Mouse (Mus musculus) layer of hippocampus, postnatal 10 days (tissue): Measurements from ENCODE around the gene 2310030G06Rik. TPM values are rescaled to one million over a fixed set of nuclear protein-coding genes. Genes with fewer than 3 reads are reported as not detected.

Experiments used
- DNase-seq, 2 experiments: peaks; one replicate each; pipeline ENCODE4 v3.0.0; 2021; ENCODE audit warnings: low spot score in 2 of 2
- total RNA-seq, 2 experiments: library from RNA; stranded (reverse); gene quantifications; 2 replicates each; pipeline ENCODE4 v1.2.3; 2021

2310030G06Rik gene
- total RNA-seq, 2 experiments from 2014 or later, result 1.3 to 1.8 TPM

DNA sequence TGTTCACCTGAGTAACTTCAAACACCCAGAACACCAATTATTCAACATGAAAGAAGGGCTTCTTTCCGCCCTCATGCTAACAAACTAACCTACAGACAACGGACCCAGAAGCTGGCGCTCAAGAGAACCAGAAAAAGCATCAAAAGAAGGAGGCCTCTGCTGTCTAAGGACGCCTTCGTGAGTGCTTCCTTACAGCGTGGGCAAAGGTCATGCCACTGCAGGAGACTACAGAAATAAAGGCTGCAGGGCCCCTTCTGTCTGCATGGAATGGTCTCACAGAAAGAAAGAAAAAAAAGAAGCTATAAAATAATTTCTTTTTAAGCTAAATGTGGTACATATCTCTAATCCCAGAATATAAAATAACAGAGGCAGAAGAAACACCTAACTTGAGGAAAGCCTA is 41.4 kb downstream of the 2310030G06Rik start:
- DNase-seq, result no peak

DNA sequence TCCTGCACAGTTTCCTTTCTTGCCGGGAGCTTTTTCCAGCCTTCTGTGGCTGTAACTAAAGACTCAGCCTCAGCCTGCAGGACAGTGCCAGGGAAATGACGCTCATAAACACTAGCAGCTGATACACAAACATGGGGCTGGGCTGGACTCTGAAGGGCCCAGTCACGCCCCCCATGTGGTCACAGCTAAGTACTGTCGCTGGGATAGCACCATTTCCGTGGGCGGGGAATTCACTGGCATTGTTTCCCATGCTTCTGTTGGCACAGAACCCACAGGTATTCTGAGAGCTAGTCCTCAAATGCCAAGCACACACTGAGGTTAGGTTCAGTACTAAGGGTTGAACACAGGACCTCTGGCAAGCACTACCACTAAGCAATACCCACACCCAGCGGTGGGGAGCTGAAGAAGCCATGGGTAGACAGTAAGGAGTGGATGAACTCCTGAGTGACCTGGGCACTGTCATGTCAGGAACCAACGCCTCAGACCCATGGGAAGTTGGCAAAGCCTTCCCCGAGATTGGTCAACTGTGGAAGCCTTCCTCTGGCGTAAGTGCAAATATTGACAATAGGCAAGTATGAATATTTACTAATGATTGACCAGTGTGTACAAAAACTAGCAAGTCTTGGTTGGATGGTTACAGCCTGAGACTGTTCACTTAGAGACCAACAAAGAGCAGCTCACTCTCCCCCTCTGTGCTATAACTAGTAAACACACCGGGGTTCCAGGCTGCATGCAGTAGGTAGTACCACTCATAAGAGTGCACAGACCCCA is 45.2 kb downstream of the 2310030G06Rik start:
- DNase-seq, result peak in 1 of 2 experiments; percentile 28

DNA sequence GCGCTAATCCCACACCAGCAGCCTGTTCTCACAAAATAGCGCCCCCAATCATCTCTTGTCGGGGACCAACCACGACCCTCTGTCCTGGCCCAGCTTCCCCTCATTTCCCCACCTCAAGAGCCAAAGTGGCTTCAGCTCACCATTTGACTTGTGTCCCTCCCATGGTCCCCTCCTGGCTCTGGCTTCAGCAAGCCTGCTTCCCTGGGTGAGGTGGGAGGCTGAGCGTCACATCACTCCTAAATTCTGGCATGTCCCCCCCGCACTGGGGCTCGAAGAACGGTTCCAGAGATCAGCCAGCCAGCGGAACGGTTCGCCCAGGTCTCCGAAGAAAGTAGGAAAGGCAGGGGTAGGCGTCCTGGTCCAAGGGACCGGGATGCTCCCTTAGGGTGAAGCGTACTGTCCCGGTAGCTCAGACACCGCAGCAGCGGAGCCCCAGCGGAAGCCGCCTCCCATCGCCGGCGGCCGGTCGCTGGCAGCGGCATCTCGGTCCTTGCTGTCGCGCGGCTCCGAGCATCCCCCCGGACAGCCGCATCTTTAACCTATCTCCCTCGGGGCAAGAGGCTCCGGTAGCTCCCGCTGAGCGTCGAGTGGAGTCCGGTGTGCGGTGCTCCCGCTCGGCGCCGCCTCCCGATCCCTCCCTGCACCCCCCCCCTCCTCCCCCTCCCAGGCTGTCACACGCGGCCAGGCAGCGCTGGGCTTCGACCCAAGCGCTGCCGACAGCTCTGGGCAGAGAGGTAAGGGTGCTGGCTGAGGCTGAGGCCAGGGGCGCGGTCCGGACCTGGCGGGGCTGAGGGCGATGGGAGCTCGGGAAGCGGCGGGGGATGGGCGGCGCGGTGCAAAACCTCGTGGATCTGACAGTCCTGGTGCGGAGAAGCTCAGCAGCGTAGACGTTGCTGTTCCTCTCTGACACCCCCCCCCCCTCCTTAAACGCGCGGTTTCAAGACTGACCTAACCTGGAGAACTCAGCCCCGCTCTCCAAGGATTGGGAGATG is 47.6 kb downstream of the 2310030G06Rik start:
- peak; percentile 59 to 69 for DNase-seq

DNA sequence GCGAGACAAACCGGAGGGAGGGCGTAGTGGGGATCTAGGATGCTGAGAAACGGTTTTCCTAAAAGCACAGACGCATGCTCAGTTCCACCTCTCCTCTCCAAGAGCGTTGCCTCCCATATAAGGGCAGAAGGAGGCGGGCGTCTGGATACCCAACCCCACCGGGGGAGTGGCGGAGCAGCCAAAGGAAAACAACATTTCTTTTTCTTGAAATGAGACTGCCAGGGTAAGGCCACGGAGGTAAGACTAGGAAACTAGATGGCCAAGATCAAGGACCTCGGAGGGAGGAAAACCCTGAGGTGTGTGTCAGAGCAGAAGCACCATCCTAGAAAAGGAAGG is 48.7 kb downstream of the 2310030G06Rik start:
- DNase-seq, result peak; percentile 62 to 78

DNA sequence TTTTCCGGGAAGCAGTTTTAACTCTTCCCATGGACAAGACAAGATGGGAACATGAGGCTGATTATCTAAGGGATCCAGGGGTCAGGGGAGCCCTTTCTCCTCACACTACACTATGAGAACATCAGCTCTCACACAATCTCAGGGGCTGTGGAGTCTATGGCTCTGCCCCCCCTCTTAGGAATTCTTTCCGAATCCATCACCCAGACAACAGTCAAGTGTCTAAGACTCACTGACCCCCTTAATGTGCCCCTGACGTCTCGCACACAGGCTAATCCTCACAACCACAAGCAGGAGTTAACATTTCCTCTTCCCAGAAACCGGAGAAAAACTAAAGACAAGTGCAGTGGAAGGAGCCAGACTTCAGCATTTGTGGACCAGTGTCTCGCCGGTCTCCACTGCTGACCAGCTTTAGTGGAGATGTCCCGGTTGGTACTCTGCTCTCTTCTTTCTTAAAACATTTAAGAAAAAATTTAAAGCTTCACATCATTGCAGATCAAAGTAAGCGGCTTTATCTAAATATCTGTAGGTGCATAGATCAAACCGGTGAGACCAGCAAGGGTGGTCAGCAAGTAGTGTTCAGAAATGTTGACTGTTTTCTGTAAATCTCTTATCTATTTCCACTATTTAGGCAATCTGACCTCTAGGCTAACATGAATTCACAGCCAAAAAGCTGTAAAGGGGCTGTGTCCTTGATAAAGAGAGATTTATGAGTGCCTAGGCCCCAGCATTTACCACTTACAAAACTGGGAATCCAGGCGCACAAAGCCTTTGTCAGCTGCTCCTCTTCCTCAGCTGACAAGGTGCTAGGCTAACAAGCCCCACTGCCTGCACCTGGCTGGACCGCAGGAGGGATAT is 49.3 kb downstream of the 2310030G06Rik start:
- no peak for DNase-seq

DNA sequence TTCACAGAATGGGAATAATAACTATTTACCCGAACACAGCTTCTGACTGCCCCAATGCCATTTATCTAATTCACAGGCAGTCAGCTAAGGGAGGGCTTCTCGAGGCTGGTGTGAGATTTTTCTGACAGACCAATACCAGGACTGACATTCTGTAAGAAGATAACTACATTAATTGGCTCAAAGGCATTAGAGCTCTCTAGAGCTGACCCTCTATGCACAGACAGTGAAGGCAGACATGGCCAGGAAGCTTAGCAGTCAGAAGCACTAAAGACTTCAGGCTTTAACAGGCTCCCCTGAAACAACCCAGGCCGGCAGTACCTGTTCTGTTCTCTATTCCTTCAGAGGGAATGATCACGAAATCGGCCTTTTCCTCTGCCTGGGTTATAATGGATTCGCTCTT is 51.2 kb downstream of the 2310030G06Rik start:
- no peak for DNase-seq

DNA sequence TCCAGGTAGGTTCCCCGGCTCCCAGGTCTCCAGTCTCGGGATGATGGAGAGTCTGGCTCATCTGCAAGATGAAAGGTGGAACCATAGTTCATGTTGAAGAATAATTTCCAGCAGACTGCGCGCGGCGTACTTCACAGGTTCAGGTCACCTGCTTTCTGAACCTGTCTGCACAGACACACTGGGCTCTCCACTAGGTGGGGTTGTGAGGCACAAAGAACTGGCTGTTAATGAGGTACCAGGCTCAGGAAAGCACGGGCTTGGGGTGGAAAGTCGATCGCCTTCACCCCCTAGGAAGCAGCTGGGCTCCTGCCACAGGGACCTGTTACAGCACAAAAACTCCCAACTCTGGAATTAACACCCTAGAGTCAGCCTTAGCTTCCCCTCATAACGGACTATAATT is 52.7 kb downstream of the 2310030G06Rik start:
- peak; percentile 27 to 45 for DNase-seq

DNA sequence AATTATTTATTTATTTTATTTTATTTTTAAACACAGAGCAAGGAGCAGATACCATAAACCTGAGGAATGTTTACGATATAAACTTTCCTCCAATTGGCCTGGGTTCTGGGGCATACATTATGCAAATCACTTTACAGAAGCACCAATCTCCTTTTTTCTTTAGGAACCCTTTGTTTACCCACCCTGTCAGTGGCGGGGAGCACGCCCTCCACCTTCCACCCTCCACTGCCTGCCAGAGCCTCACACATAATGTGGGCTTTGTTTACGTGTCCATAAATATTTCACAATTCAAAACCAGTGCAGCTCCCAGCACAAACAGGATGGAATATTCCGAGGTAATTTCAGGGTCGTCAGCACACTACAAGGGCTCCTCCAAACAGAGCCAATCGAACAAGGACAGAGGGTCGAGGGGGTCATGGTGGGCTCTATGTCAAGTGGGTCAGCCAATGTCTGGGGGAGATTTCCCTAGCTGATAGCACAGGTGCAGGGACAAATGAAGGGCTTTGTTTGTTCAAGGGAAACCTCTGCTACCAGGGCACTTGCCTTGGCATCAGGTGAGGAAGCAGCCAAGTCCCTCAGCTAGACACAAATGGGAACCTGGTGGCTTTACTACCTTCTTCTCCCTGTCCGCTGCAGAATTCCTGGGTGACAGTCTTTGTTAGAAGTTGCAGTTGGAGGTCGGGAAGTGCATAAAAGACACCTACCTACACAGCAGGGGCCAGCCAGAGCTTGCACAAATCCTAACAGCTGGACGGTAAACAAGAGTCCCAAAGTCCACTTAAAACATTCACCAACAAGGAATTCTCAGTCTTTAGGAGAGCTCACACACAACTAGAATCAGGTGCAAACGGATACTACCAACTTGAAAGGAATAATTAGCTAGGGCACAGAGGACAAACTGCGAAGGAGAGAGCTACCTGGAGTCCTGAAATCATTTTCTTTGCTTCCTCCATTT is 53.4 kb downstream of the 2310030G06Rik start:
- DNase-seq, result no peak

Other genes starting within 250 kb of the 2310030G06Rik start
- 10 to 100 TPM; 38.2 to 42.9 TPM for gene Pts, start 217.8 kb downstream of the 2310030G06Rik start, total RNA-seq
- gene Il18, start 191.7 kb downstream of the 2310030G06Rik start, total RNA-seq, result 10 to 100 TPM; 23.8 to 27.2 TPM
- gene Bco2, start 191.4 kb downstream of the 2310030G06Rik start, total RNA-seq, result 1 to 10 TPM; 1.9 to 2.0 TPM
- gene Tex12, start 185.2 kb downstream of the 2310030G06Rik start, total RNA-seq, result not detected
- gene Sdhd, start 142.7 kb downstream of the 2310030G06Rik start, total RNA-seq, result 100 to 1,000 TPM; 140 to 155 TPM
- 100 to 1,000 TPM; 217 to 234 TPM for gene Timm8b, start 142.6 kb downstream of the 2310030G06Rik start, total RNA-seq
- 1 to 10 TPM; 1.9 to 3.1 TPM for gene Pih1d2, start 129.2 kb downstream of the 2310030G06Rik start, total RNA-seq
- 10 to 100 TPM; 24.4 to 26.4 TPM for gene Nkapd1, start 129.1 kb downstream of the 2310030G06Rik start, total RNA-seq
- 100 to 1,000 TPM; 128 to 140 TPM for gene Dlat, start 86.8 kb downstream of the 2310030G06Rik start, total RNA-seq
- 10 to 100 TPM; 65.0 to 66.6 TPM for gene Dixdc1, start 7.0 kb downstream of the 2310030G06Rik start, total RNA-seq
- gene Cryab, start 4.8 kb upstream of the 2310030G06Rik start, total RNA-seq, result 10 to 100 TPM; 43.1 to 44.7 TPM
- 1 to 10 TPM in 1 of 2 experiments, under 1 TPM in 1; 0.85 to 1.1 TPM for gene Hspb2, start 5.8 kb upstream of the 2310030G06Rik start, total RNA-seq
- 1 to 10 TPM; 5.5 to 6.2 TPM for gene Fdxacb1, start 21.7 kb upstream of the 2310030G06Rik start, total RNA-seq
- 10 to 100 TPM; 35.3 to 35.6 TPM for gene Alg9, start 28.5 kb upstream of the 2310030G06Rik start, total RNA-seq
- gene 1110032A03Rik, start 29.0 kb upstream of the 2310030G06Rik start, total RNA-seq, result 10 to 100 TPM; 25.8 to 29.4 TPM
- 10 to 100 TPM; 18.8 to 19.9 TPM for gene Ppp2r1b, start 98.8 kb upstream of the 2310030G06Rik start, total RNA-seq